Mouse (Mus musculus) layer of hippocampus, adult 6 months (tissue): ENCODE data around the gene 4930556J24Rik. TPM values are rescaled to one million over a fixed set of nuclear protein-coding genes. Genes with fewer than 3 reads are reported as not detected.

Experiments used
- long read RNA-seq, 2 experiments: library from polyadenylated mRNA; unstranded; transcript quantifications; one replicate each; pipeline ENCODE4 v2.0.0; 2019 to 2020
- polyA plus RNA-seq: library from polyadenylated mRNA; unstranded; fragments of <200 nt; fragmentation: Nextera tagmentation; gene quantifications from 2 replicates; pipeline ENCODE4 v1.2.3, GENCODE M21; 2021

Gene 4930556J24Rik
- not detected in 2 replicates for polyA plus RNA-seq
- long read RNA-seq, experiment 1, result 0 reads
- long read RNA-seq, experiment 2, partial matches to known transcripts, result 0 of 4 reads
- long read RNA-seq, experiment 2, other reads (novel, unspliced or antisense), result 4 of 4 reads

DNA sequence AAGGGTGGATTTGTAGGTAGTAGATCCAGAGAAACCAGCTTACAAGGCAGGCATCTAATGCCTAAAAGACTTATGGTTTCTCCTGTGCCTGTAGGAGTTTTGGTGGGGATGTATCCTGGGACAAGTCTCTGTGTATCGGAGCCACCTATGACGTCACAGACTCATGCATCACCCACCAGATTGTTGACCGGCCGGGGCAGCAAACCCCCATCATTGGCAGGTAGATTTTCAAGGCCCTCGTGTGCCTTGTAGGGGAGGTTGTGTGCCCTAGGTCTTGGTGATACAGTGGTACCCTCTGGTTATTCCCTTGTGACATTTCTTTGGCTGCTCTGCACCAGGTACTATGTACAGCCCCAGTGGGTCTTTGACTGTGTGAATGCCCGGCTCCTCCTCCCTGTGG lies at the start of gene 4930556J24Rik:
Gene 4930556J24Rik (minus strand): TSS at position 101 of the 400 bp plus-strand sequence.

DNA sequence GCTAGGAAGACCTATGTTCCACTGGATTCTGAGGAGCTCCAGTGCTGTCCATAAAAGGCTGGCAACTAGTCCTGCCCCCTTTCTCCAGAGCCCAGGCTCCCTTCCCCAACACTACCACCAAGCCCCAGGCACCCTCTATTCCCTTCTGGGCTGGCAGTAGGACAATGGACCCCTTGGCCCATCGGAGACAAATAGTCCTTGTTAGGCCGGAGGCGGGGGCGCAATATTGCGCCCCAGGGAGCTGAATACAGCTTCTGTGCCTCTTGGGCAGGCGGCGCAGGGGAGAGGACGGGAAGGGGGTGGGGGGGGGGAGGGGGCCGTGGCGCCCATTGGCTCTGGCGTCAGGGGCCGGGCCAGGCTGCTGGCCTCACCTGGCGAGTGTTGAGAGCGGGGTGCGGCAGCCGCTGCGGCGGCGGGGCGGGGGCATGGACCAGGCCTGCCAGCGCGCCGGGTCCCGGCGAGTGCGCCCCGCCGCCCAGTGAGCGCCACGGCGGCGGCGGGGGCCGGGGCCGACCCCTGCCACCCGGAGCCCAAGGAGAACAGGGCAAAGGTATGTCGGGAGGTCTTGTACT lies 6.8 kb upstream of the 4930556J24Rik start, which contains the start of gene Gal3st1:
Gene Gal3st1 (plus strand): TSS at position 346 of the 572 bp plus-strand sequence.

DNA sequence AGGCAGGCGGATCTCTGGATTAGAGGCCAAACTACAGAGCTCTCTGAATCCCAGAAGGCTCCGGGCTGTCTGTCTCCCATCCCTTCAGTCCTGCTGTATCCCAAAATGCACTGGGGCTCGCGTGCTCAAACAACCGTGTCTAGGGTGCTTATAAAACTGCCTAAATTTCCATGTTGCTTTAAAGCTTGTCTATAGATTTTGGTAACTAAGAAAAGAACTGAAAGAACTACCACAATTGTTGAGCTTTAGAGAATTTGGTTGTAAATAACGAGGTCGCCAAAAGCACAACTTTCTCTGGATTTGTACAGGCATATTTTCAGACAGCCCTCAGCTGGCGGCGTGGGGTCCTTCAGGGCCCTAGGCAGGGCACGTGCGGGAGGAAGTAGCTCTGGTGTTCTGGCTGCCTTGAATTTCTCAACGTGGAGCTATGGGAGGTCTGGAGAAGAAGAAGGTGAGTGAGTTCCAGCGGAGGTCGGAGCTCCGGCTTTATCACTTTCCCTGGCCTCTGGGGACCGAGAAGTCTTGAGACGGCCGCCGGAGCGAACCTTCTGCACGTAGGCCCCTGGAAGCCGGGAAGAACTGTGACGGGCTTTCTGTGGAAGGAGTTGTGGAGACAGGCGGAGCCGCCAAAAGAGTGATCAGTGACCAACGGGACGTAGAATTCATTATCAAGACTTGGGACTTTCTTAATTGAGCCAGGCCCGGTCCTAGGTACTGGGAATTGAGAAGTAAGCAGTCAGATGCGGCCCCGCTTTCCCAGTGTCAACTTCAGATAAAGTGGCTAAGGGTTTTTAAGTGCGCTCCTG lies 12.8 kb downstream of the 4930556J24Rik start, which contains the start of gene Pes1:
Gene Pes1 (plus strand): TSS at position 366 of the 806 bp plus-strand sequence.

DNA sequence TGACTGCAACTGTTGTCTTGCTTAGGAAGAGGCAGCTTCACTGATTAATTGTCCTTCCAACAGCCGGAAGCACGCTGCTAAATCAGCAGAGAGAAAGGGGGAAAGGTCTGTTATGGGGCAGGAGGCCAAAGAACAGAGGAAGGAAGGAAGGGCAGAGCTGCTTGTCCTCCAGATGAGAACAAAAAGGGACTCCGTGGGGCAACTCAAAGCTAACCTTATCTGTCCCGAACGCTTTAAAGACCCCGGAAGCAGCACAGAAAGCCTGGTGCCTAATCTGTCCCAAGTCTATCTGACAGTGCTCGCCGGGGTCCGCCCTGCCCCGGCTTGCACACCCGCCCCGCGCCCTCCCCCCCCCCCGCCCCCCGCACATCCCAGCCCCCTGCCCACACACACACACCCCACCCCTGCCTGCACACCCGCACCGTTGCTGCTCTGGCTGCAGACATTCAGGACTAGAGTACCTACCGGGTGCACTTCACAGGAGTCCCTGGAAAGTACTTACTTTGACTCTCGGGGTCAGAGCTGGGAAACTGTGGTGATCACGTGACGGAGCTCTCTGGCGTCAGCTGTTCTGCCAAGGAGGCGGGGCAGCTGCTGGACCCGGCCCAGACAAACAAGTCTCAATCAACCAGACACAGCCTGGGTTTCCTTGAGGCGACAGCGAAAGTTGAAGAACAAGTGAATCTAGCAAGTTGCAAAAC lies 44.9 kb downstream of the 4930556J24Rik start, which contains the start of gene Tcn2:
Gene Tcn2 (minus strand): TSS at position 649 of the 701 bp plus-strand sequence.

DNA sequence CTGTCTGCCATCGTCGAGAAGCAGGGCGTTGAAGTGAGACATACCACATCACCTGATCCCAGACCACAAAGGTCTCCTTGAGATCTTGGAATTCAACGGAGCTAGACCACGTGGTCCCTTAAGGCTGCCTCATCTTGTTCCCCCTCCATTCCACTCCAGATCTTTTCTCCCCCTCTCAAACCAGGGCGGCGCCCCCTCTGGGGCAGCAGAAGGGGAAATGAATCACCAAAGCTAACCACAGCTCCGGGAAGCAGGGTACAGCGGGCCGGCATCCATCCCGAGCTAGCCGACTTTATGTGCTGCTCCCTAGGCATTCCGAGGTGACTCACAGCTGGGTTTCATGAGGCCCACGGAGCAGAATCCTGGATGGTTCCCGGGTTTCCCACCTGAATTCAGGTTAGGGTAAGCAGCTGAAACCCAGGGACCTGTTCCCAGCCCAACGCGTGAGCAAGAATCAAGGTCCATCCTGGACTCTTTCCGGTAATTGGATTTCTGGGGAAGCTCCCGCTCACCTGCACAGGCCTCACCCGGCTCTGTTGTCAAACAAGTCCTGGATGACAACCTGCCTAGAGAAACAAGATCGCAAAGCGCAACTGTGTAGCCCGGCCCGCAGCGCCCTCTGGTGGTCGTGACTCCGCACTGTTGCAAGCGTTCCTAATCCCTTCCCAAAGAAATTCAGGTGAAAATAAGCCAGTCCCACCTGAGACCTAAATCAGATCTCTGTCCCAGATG lies 62.3 kb downstream of the 4930556J24Rik start, which contains the start of gene Slc35e4:
Gene Slc35e4 (minus strand): TSS at position 556 of the 732 bp plus-strand sequence.

DNA sequence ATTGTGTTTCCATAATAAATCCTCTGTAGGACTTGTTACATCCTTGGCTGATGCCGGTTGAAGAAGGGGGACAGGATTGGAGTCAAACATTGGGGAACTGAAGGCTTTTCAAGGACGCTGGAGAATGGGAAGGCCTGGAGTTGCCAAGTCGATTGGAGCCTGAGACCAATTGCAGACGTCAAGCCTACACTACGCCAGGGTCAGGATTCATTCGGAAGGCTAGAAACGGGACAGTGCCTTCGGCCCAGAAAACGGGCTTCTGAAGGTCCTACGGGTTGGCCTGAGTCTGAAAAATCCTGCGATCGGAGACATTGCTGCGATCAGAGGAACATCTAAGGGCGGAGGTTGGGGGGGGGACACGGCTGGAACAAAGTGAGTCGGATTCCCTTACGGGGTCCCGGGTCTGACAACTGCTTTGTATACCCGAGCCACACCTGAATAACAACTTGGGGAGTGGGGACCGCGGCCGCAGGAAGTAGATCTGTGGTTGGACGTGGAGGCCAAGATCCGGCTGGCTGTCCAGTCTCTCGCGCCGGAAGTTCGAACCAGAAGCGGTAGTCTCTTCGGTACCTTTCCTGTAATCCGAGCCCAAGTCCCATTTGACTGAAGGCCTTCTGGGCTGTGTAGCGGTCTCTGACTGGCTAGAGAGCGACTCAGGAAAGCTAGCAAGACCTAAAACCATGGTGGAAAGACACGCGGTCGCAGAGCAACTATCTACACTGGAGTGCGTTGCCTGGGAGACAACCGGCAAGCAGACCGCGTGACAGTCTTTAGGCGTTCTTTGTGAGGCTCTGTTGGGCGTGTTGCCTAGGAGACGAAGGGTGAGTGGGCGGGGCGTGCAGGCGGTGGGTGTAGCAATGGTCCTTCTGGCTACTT lies 81.9 kb downstream of the 4930556J24Rik start, which contains the start of the genes 4921536K21Rik and Dusp18:
Gene 4921536K21Rik (minus strand): TSS at position 693 of the 876 bp plus-strand sequence.
Gene Dusp18 (plus strand): TSS at position 835 of the 876 bp plus-strand sequence.

Other genes starting within 250 kb of the 4930556J24Rik start
- 8.2 and 10.3 TPM in 2 replicates for gene Osbp2, start 112.9 kb downstream of the 4930556J24Rik start, polyA plus RNA-seq
- gene 4921536K21Rik, start 81.7 kb downstream of the 4930556J24Rik start, polyA plus RNA-seq, result 0.35 and 0.59 TPM in 2 replicates
- 19.1 and 20.4 TPM in 2 replicates for gene Dusp18, start 81.5 kb downstream of the 4930556J24Rik start, polyA plus RNA-seq
- 13.9 and 15.2 TPM in 2 replicates for gene Slc35e4, start 62.1 kb downstream of the 4930556J24Rik start, polyA plus RNA-seq
- gene Tcn2, start 44.6 kb downstream of the 4930556J24Rik start, polyA plus RNA-seq, result 21.5 and 39.0 TPM in 2 replicates
- gene Pes1, start 12.8 kb downstream of the 4930556J24Rik start, polyA plus RNA-seq, result 23.5 and 28.5 TPM in 2 replicates
- 3.4 and 5.4 TPM in 2 replicates for gene Gal3st1, start 6.9 kb upstream of the 4930556J24Rik start, polyA plus RNA-seq
- gene Sec14l4, start 54.7 kb upstream of the 4930556J24Rik start, polyA plus RNA-seq, result 0.33 and 0.80 TPM in 2 replicates
- gene Sec14l3, start 88.1 kb upstream of the 4930556J24Rik start, polyA plus RNA-seq, result 0.67 and 1.7 TPM in 2 replicates
- 189 and 199 TPM in 2 replicates for gene Mtfp1, start 118.7 kb upstream of the 4930556J24Rik start, polyA plus RNA-seq
- 3.8 and 4.0 TPM in 2 replicates for gene Sec14l2, start 146.6 kb upstream of the 4930556J24Rik start, polyA plus RNA-seq
- gene Rnf215, start 158.4 kb upstream of the 4930556J24Rik start, polyA plus RNA-seq, result 11.3 and 11.7 TPM in 2 replicates
- gene Ccdc157, start 183.5 kb upstream of the 4930556J24Rik start, polyA plus RNA-seq, result 2.9 and 3.6 TPM in 2 replicates
- gene Sf3a1, start 183.6 kb upstream of the 4930556J24Rik start, polyA plus RNA-seq, result 28.7 and 37.2 TPM in 2 replicates
- gene Tbc1d10a, start 210.0 kb upstream of the 4930556J24Rik start, polyA plus RNA-seq, result 41.4 and 42.0 TPM in 2 replicates
- 8.0 and 10.9 TPM in 2 replicates for gene Castor1, start 241.4 kb upstream of the 4930556J24Rik start, polyA plus RNA-seq